Comparison of ENCODE assay signal across 10 mouse cellular contexts in genomic region chr7:101414661-101415511, GRCm38 (mm10). TPM values are rescaled to one million over a fixed set of nuclear protein-coding genes. Genes with fewer than 3 reads are reported as not detected.
A peak's percentile ranks its signal among the peaks of the same experiment; 100 is the strongest.
DNase-seq lines count a peak whose midpoint lies in the region; ATAC-seq lines count a peak whose summit lies in the region.
"Had no signal": no experiment of that assay in that cellular context is flagged by ENCODE, and none has a peak within 500 bp of the region (broad histone marks: within the 10 kb centered on the region; RNA-seq: fewer than 3 reads in every experiment).

No protein-coding gene starts in this region.

- no peak overlapping the region for H3K4me2 ChIP-seq in kidney, embryonic 15.5 days
- H3K4me2 ChIP-seq in hindbrain, embryonic 16.5 days (ENCODE audit: low read length): no peak overlapping the region

- peaks cover 17% of the 10 kb centered on the region; the same call in 1 of the 2 replicates for H3K36me3 ChIP-seq in kidney, embryonic 15.5 days
- H3K36me3 ChIP-seq in hindbrain, embryonic 16.5 days (ENCODE audit: control insufficient read depth, insufficient read depth, low read length): no peaks in the 10 kb centered on the region

- no peak for DNase-seq in kidney, adult 8-10 months
- peak; percentile 63 for DNase-seq in c-Kit-positive CD71-positive TER-119-positive erythroid progenitor cells, embryonic 14.5 days (ENCODE audit: low spot score)
- DNase-seq in mesoderm, embryonic 11.5 days (ENCODE audit: low read depth, low spot score): peak; percentile 31
- DNase-seq in urinary bladder, postnatal 14 days (ENCODE audit: low spot score): no peak
- no peak for DNase-seq in gastrocnemius, postnatal 14 days
- DNase-seq in ovary, postnatal 10 days (ENCODE audit: low spot score): no peak

- intact Hi-C loops in gastrocnemius, postnatal 14 days (cut with DNase I; ENCODE audit: low total_unique reads): no loop called here

- H3K4me1 ChIP-seq in kidney, embryonic 15.5 days: peaks cover 34% of the 10 kb centered on the region
- H3K4me1 ChIP-seq in hindbrain, embryonic 16.5 days (ENCODE audit: control insufficient read depth, insufficient read depth, low read depth, low read length): peaks cover 19% of the 10 kb centered on the region

- H3K9ac ChIP-seq in kidney, embryonic 15.5 days: no peak overlapping the region
- 0 out of 2 replicates have a peak overlapping the region, but pooled peaks have one; percentile 33 for H3K9ac ChIP-seq in hindbrain, embryonic 16.5 days (ENCODE audit: low read depth, low read length)

- peak; percentile 34 for ATAC-seq in kidney, embryonic 15.5 days (replicated peaks; ENCODE audit: low FRiP score)
- ATAC-seq in hindbrain, embryonic 16.5 days: peak; percentile 53

- 0 out of 2 replicates have a peak overlapping the region, but pooled peaks have one; percentile 24 for H3K27ac ChIP-seq in kidney, embryonic 15.5 days
- H3K27ac ChIP-seq in hindbrain, embryonic 16.5 days (ENCODE audit: low read depth, low read length): 0 out of 2 replicates have a peak overlapping the region, but pooled peaks have one; percentile 1

- H3K4me3 ChIP-seq in kidney, embryonic 15.5 days (replicated peaks): no peak overlapping the region
- no peak overlapping the region for H3K4me3 ChIP-seq in hindbrain, embryonic 16.5 days (ENCODE audit: low read length)

- no peaks in the 10 kb centered on the region for H3K9me3 ChIP-seq in kidney, embryonic 15.5 days (replicated peaks)
- no peaks in the 10 kb centered on the region for H3K9me3 ChIP-seq in hindbrain, embryonic 16.5 days (ENCODE audit: control insufficient read depth, low read length)

- peaks cover 14% of the 10 kb centered on the region for H3K27me3 ChIP-seq in kidney, embryonic 15.5 days
- H3K27me3 ChIP-seq in hindbrain, embryonic 16.5 days (replicated peaks; ENCODE audit: control insufficient read depth, insufficient read depth, low read length): no peaks in the 10 kb centered on the region

- WGBS in kidney, embryonic 15.5 days: 23% methylated on average over 7 of the region's 7 CpGs
- 33% methylated on average over 7 of the region's 7 CpGs for WGBS in hindbrain, embryonic 16.5 days

RNA-seq across cellular contexts. Expression of gene Gm45837, which starts 4.2 kb away (rescaled TPM):
- 0.14 and 0.21 TPM in 2 replicates for polyA plus RNA-seq in kidney, embryonic 15.5 days (2015; fragmentation: Nextera tagmentation; extraction: Ambion mirVana)
- polyA plus RNA-seq in hindbrain, embryonic 16.5 days (2015; fragmentation: Nextera tagmentation; extraction: Ambion mirVana): 0.61 TPM in 1 of 2 replicates, not detected in the other
- 1 to 10 TPM; 2.3 to 6.4 TPM for total RNA-seq in gastrocnemius, postnatal 14 days (2021)
- polyA plus RNA-seq: large intestine, adult 2 months; testis, adult 2 months had no signal

RNA-seq across cellular contexts. Expression of gene Pde2a, which starts 6.6 kb away (rescaled TPM):
- polyA plus RNA-seq in kidney, embryonic 15.5 days (2015; fragmentation: Nextera tagmentation; extraction: Ambion mirVana): 37.3 and 39.5 TPM in 2 replicates
- polyA plus RNA-seq in hindbrain, embryonic 16.5 days (2015; fragmentation: Nextera tagmentation; extraction: Ambion mirVana): 33.5 and 41.6 TPM in 2 replicates
- total RNA-seq in gastrocnemius, postnatal 14 days (2021): 10 to 100 TPM; 35.1 to 37.3 TPM

Comparison
In these comparisons a context has a peak if more than half of its experiments do, and no peak if none do; other contexts are left out.
1. DNase-seq: peak in c-Kit-positive CD71-positive TER-119-positive erythroid progenitor cells, embryonic 14.5 days (single experiment) and mesoderm, embryonic 11.5 days (single experiment); none in kidney, adult 8-10 months (0 of 2), urinary bladder, postnatal 14 days (single experiment), gastrocnemius, postnatal 14 days (single experiment) and ovary, postnatal 10 days (single experiment).